Mouse (Mus musculus) G1E (cell line): ENCODE results near the gene Cog5.

Source experiments
- CTCF ChIP-seq: IDR thresholded peaks from 2 replicates; pipeline ENCODE4 v1.5.1; 2012; ENCODE audit warnings: low read depth, low read length, inconsistent platforms, mixed read lengths
- GATA1 ChIP-seq: IDR thresholded peaks from 2 replicates; pipeline ENCODE4 v1.6.1; 2012; ENCODE audit warnings: borderline replicate concordance, low read length, inconsistent platforms, mixed read lengths
- GATA2 ChIP-seq: IDR thresholded peaks from 2 replicates; pipeline ENCODE4 v1.6.1; 2012; ENCODE audit warnings: low read depth, low read length, inconsistent platforms, borderline replicate concordance
- POLR2AphosphoS5 ChIP-seq: IDR thresholded peaks from 2 replicates; pipeline ENCODE4 v1.6.1; 2012; ENCODE audit warnings: low read depth, low read length, inconsistent platforms; ENCODE audit not compliant: insufficient replicate concordance
- TAL1 ChIP-seq: conservative IDR thresholded peaks from 2 replicates; pipeline ENCODE4 v1.6.1; 2012; ENCODE audit warnings: low read depth, low read length, inconsistent platforms, mixed read lengths

- TF ChIP-seq CTCF (no peak), GATA1 (no peak), TAL1 (peak; percentile 66), POLR2AphosphoS5 (no peak), GATA2 (no peak)
Measured at GRCm38 (mm10) chr12:31943020-31943654, 288.5 kb downstream of the Cog5 start.
